Mouse (Mus musculus) embryonic facial prominence, embryonic 13.5 days (tissue): ENCODE data around the gene Rasal1. TPM values are rescaled to one million over a fixed set of nuclear protein-coding genes. Genes with fewer than 3 reads are reported as not detected.

Experiments
- ATAC-seq: fragments of 200-750 bp; cut with Nextera tagmentation; 2 replicates; pipeline ENCODE4 v1.8.0; 2017; ENCODE audit warnings: low read depth; ENCODE audit not compliant: insufficient number of reproducible peaks, insufficient read depth, low FRiP score, low TSS enrichment
- H3K27ac ChIP-seq: fragments of 300-500 bp; sonication (generic); 2 replicates; pipeline ENCODE4 v1.5.1; 2015; ENCODE audit warnings: moderate library complexity, mild to moderate bottlenecking, inconsistent platforms
- H3K27me3 ChIP-seq: fragments of 300-500 bp; sonication (generic); 2 replicates; pipeline ENCODE4 v1.6.1; 2015; ENCODE audit warnings: mild to moderate bottlenecking, inconsistent platforms
- H3K36me3 ChIP-seq: fragments of 300-500 bp; sonication (generic); 2 replicates; pipeline ENCODE4 v1.6.1; 2015; ENCODE audit warnings: mild to moderate bottlenecking, inconsistent platforms
- H3K4me1 ChIP-seq: fragments of 300-500 bp; sonication (generic); 2 replicates; pipeline ENCODE4 v1.6.1; 2015; ENCODE audit warnings: inconsistent platforms
- H3K4me2 ChIP-seq: fragments of 300-500 bp; sonication (generic); 2 replicates; pipeline ENCODE4 v1.6.1; 2015; ENCODE audit warnings: moderate library complexity, mild to moderate bottlenecking, inconsistent platforms
- H3K4me3 ChIP-seq: fragments of 300-500 bp; sonication (generic); 2 replicates; pipeline ENCODE4 v1.5.1; 2015; ENCODE audit warnings: mild to moderate bottlenecking, inconsistent platforms
- H3K9ac ChIP-seq: fragments of 300-500 bp; sonication (generic); 2 replicates; pipeline ENCODE4 v1.6.1; 2015; ENCODE audit warnings: mild to moderate bottlenecking, inconsistent platforms
- H3K9me3 ChIP-seq: fragments of 300-500 bp; sonication (generic); 2 replicates; pipeline ENCODE4 v1.6.1; 2016; ENCODE audit warnings: inconsistent platforms
- WGBS: fragments of 180-500 bp; shearing (Covaris S2); methylation state at CpG from one replicate; pipeline ENCODE4 v1.1.7; 2015; ENCODE audit warnings: mixed read lengths; 5-methylcytosine and 5-hydroxymethylcytosine counted together
- polyA plus RNA-seq: library from polyadenylated mRNA; unstranded; fragments of >200 nt; fragmentation: Nextera tagmentation; extraction: Ambion mirVana; gene quantifications from 2 replicates; pipeline ENCODE4 v1.2.1, GENCODE M21; 2015

Gene Rasal1
- polyA plus RNA-seq, 1 experiment from 2014 or later: 0.32 TPM

- Histone ChIP-seq H3K4me2 (no peak overlapping the region), H3K36me3 (no peaks in the 10 kb centered on the region), H3K4me1 (peaks cover 10% of the 10 kb centered on the region), H3K4me3 (no peak overlapping the region), H3K9me3 (0 out of 2 replicates have a peak, but pooled peaks cover 4% of the 10 kb centered on the region), H3K27me3 (peaks cover 55% of the 10 kb centered on the region), H3K9ac (no peak overlapping the region), H3K27ac (no peak overlapping the region)
- WGBS: 80% methylated on average over 6 of the region's 6 CpGs
- no peak for ATAC-seq
Observed at GRCm38 (mm10) chr5:120686749-120687483, 38.3 kb downstream of the Rasal1 start.

GRCm38 (mm10) chr5:120687484-120687851 is 38.9 kb downstream of the Rasal1 start:
- Histone ChIP-seq H3K4me3 (no peak overlapping the region), H3K4me1 (peaks cover 7% of the 10 kb centered on the region), H3K27me3 (peaks cover 55% of the 10 kb centered on the region)

GRCm38 (mm10) chr5:120687897-120688296 is 39.3 kb downstream of the Rasal1 start:
- Histone ChIP-seq H3K9me3 (0 out of 2 replicates have a peak, but pooled peaks cover 4% of the 10 kb centered on the region), H3K36me3 (no peaks in the 10 kb centered on the region), H3K27ac (no peak overlapping the region), H3K4me2 (no peak overlapping the region), H3K4me1 (peaks cover 4% of the 10 kb centered on the region), H3K9ac (no peak overlapping the region), H3K27me3 (peaks cover 55% of the 10 kb centered on the region), H3K4me3 (no peak overlapping the region)
- no peak for ATAC-seq
- WGBS: 85% methylated on average over 5 of the region's 5 CpGs

More at GRCm38 (mm10) chr5:120687484-120687851, 38.9 kb downstream of the Rasal1 start:
- 84% methylated on average over 3 of the region's 3 CpGs for WGBS
- Histone ChIP-seq H3K9ac (no peak overlapping the region), H3K9me3 (0 out of 2 replicates have a peak, but pooled peaks cover 4% of the 10 kb centered on the region), H3K4me2 (no peak overlapping the region), H3K27ac (no peak overlapping the region), H3K36me3 (no peaks in the 10 kb centered on the region)
- ATAC-seq: no peak

- Histone ChIP-seq H3K4me3 (no peak overlapping the region), H3K27me3 (peaks cover 55% of the 10 kb centered on the region), H3K27ac (no peak overlapping the region), H3K36me3 (no peaks in the 10 kb centered on the region), H3K9me3 (0 out of 2 replicates have a peak, but pooled peaks cover 4% of the 10 kb centered on the region), H3K4me2 (no peak overlapping the region), H3K9ac (no peak overlapping the region), H3K4me1 (no peaks in the 10 kb centered on the region)
- ATAC-seq: no peak
- 39% methylated on average over 4 of the region's 4 CpGs for WGBS
Observed at GRCm38 (mm10) chr5:120688434-120688833, 39.8 kb downstream of the Rasal1 start.

GRCm38 (mm10) chr5:120690417-120690816 is 41.8 kb downstream of the Rasal1 start:
- H3K9ac ChIP-seq: no peak overlapping the region
- H3K36me3 ChIP-seq: peaks cover 7% of the 10 kb centered on the region; the same call in 1 of the 2 replicates
- H3K27ac ChIP-seq: no peak overlapping the region
- no peak overlapping the region for H3K4me2 ChIP-seq
- WGBS: 51% methylated on average over 4 of the region's 4 CpGs
- 0 out of 2 replicates have a peak, but pooled peaks cover 5% of the 10 kb centered on the region for H3K4me1 ChIP-seq
- H3K27me3 ChIP-seq: peaks cover 55% of the 10 kb centered on the region
- H3K4me3 ChIP-seq: no peak overlapping the region
- no peak for ATAC-seq
- no peaks in the 10 kb centered on the region for H3K9me3 ChIP-seq

GRCm38 (mm10) chr5:120692034-120692433 is 43.4 kb downstream of the Rasal1 start:
- H3K4me3 ChIP-seq: no peak overlapping the region
- 74% methylated on average over 19 of the region's 19 CpGs for WGBS
- peaks cover 58% of the 10 kb centered on the region for H3K27me3 ChIP-seq

GRCm38 (mm10) chr5:120693931-120694694 is 45.5 kb downstream of the Rasal1 start:
- Histone ChIP-seq H3K36me3 (peaks cover 7% of the 10 kb centered on the region; the same call in 1 of the 2 replicates), H3K4me2 (peak overlapping the region; percentile 50), H3K4me1 (0 out of 2 replicates have a peak, but pooled peaks cover 11% of the 10 kb centered on the region), H3K27ac (no peak overlapping the region), H3K27me3 (peaks cover 74% of the 10 kb centered on the region), H3K4me3 (peak overlapping the region; percentile 28), H3K9me3 (no peaks in the 10 kb centered on the region), H3K9ac (peak overlapping the region; percentile 46; the same call in 1 of the 2 replicates)
- 15% methylated on average over 38 of the region's 38 CpGs for WGBS
- no peak for ATAC-seq

More at GRCm38 (mm10) chr5:120692034-120692433, 43.4 kb downstream of the Rasal1 start:
- ATAC-seq: no peak
- Histone ChIP-seq H3K9me3 (no peaks in the 10 kb centered on the region), H3K27ac (no peak overlapping the region), H3K9ac (no peak overlapping the region), H3K4me1 (0 out of 2 replicates have a peak, but pooled peaks cover 5% of the 10 kb centered on the region), H3K36me3 (peaks cover 7% of the 10 kb centered on the region; the same call in 1 of the 2 replicates), H3K4me2 (no peak overlapping the region)

- WGBS: 6% methylated on average over 41 of the region's 41 CpGs
- peak overlapping the region; percentile 46; the same call in 1 of the 2 replicates for H3K9ac ChIP-seq
- 0 out of 2 replicates have a peak, but pooled peaks cover 14% of the 10 kb centered on the region for H3K4me1 ChIP-seq
- peaks cover 7% of the 10 kb centered on the region; the same call in 1 of the 2 replicates for H3K36me3 ChIP-seq
- H3K4me3 ChIP-seq: peak overlapping the region; percentile 28
- no peak overlapping the region for H3K27ac ChIP-seq
- H3K4me2 ChIP-seq: peak overlapping the region; percentile 50
- H3K9me3 ChIP-seq: no peaks in the 10 kb centered on the region
- peaks cover 77% of the 10 kb centered on the region for H3K27me3 ChIP-seq
- no peak for ATAC-seq
Observed at GRCm38 (mm10) chr5:120694695-120695074, 46.1 kb downstream of the Rasal1 start.

- H3K27me3 ChIP-seq: peaks cover 91% of the 10 kb centered on the region
- H3K9me3 ChIP-seq: no peaks in the 10 kb centered on the region
- no peak overlapping the region for H3K27ac ChIP-seq
- peaks cover 19% of the 10 kb centered on the region; the same call in 1 of the 2 replicates for H3K4me1 ChIP-seq
- 77% methylated on average over 16 of the region's 16 CpGs for WGBS
- H3K4me2 ChIP-seq: no peak overlapping the region
- peaks cover 7% of the 10 kb centered on the region; the same call in 1 of the 2 replicates for H3K36me3 ChIP-seq
- no peak for ATAC-seq
- H3K4me3 ChIP-seq: no peak overlapping the region
- H3K9ac ChIP-seq: no peak overlapping the region
Observed at GRCm38 (mm10) chr5:120696057-120696743, 47.6 kb downstream of the Rasal1 start.

GRCm38 (mm10) chr5:120696865-120697264 is 48.3 kb downstream of the Rasal1 start:
- Histone ChIP-seq H3K4me3 (no peak overlapping the region), H3K9me3 (no peaks in the 10 kb centered on the region), H3K27me3 (peaks cover 86% of the 10 kb centered on the region), H3K4me2 (no peak overlapping the region), H3K36me3 (peaks cover 7% of the 10 kb centered on the region; the same call in 1 of the 2 replicates), H3K9ac (no peak overlapping the region), H3K4me1 (peaks cover 19% of the 10 kb centered on the region; the same call in 1 of the 2 replicates), H3K27ac (no peak overlapping the region)
- ATAC-seq: no peak
- WGBS: 58% methylated on average over 4 of the region's 4 CpGs

- Histone ChIP-seq H3K9ac (no peak overlapping the region), H3K4me3 (no peak overlapping the region), H3K27ac (no peak overlapping the region), H3K27me3 (peaks cover 77% of the 10 kb centered on the region), H3K4me2 (no peak overlapping the region), H3K9me3 (no peaks in the 10 kb centered on the region), H3K36me3 (peaks cover 7% of the 10 kb centered on the region; the same call in 1 of the 2 replicates), H3K4me1 (peaks cover 19% of the 10 kb centered on the region; the same call in 1 of the 2 replicates)
- WGBS: 58% methylated on average over 3 of the region's 3 CpGs
- no peak for ATAC-seq
Observed at GRCm38 (mm10) chr5:120698181-120698580, 49.6 kb downstream of the Rasal1 start.
